Mouse (Mus musculus) thymus, postnatal 14 days (tissue): ENCODE data around the gene Olfr473.
"Not testable (repeated sequence)": the region's sequence is repeated elsewhere in the genome, so short reads cannot be mapped to it uniquely, and the experiment has no call there.

Experiments used
- DNase-seq: peaks from one replicate; pipeline ENCODE4 v3.0.0; 2021

Gene Olfr473

DNA sequence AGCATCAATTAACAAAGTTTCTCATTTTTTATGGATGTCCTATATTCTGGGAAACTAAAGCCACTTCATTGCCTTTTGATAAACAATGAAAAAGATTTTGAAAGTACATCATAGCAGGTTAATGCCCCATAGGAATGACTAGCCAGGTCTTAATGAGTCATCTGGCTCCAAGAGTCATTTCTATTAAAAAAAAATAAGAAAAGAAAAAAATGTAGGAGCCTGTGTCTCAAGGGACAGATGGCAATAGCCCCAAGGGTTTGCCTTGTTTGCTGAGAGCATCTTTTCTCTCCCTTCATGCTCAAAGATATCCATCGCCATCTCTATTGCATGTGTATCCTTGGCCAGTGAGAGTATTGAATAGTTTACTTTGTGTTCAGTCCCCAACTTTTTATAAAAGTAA, at the start of gene Olfr473:
Gene Olfr473 (plus strand): TSS at position 301 of the 400 bp plus-strand sequence.
- no peak for DNase-seq

DNA sequence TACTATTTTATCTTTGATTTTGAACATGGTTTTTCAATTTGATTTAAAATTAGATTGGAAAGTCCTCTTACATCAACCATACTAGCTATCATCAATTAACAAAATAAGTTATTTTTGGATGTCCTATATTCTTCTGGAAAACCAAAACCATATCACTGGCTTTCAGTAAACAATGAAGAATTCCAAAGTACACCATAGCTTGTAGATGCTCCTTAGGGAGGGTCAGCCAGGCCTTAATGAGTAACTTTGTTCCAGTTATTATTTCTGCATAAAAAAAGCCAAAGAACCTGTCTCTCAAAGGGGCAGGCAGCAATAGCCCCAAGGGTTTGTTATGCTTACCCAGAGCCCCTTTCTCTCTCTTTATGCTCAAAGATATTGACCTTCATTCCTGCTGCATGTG, 32.6 kb upstream of the Olfr473 start, which contains the start of gene Olfr472:
Gene Olfr472 (plus strand): TSS at position 301 of the 400 bp plus-strand sequence.
- no peak for DNase-seq

DNA sequence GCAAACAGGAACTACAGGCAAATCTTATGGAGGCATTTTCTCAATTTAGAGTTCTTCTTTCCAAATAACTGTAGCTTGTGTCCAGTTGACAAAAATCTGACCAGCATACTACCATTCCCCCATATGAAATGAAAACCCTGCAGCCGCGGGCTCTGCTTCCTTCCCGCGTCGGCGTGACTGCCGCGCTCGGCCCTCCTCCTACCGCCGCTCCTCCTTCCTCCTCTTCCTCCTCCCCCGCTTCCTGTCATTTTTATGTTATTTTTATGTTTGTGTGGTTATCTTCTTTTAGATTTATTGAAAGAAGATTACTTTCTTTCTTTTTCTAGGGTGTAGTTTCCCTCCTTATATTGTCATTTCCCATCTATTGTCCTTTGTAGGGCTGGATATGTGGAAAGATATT, 22.3 kb downstream of the Olfr473 start:
- DNase-seq, result not testable (repeated sequence)

DNA sequence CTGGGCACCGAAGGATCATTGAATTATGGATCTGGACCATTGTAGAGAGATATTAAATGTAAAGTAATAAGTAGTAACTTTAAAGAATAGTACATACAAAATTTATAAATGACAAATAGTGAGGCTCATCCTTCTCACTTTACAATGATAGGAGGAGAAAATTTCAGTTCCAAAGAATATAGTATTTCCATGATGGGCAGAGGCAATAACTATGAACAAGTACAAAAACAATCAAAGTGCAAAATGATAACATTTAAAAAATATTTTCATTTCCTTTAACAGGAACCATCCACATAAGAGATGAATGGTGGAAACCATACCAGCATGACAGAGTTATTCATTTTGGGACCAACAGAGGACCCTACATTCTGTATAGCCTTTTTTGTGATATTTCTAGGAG, 24.1 kb downstream of the Olfr473 start, which contains the start of gene Olfr474:
Gene Olfr474 (plus strand): TSS at position 301 of the 400 bp plus-strand sequence.
- DNase-seq, result no peak

DNA sequence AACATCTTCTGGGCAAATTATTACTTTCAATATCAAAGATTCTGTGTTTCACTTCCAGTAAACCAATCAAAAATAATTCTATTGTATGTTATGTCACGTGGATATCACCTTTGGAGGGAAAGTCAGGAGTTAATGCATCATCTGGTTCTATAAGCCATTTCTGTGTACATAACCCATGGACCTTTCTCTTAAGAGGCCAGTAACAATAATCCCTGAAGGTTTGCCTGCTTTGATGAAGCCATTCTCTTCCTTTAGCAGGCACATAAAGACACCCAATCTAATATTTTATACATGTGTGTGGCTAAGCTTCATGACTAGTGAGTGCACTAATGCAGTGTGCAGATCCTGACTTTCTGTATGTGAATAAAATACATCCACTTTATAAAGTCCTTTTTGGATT, 34.3 kb downstream of the Olfr473 start, which contains the start of gene Olfr476:
Gene Olfr476 (plus strand): TSS at position 301 of the 400 bp plus-strand sequence.
- no peak for DNase-seq
